Mouse (Mus musculus): ENCODE measurements around the gene Hivep1.

- TF ChIP-seq CTCF (conservative IDR thresholded peaks at IDR 0.05; ENCODE audit: low read length), result no peak
- no peak for TF ChIP-seq NANOG (IDR thresholded peaks at IDR 0.05; ENCODE audit: borderline replicate concordance, low read length)
Measured at GRCm38 (mm10) chr13:42050880-42051201, 980 bp upstream of the Hivep1 start.

Data from E14TG2a.4 (cell line).